Mouse (Mus musculus) lung, adult 2 months (tissue): Measurements from ENCODE around the gene C330007P06Rik. TPM values are rescaled to one million over a fixed set of nuclear protein-coding genes. Genes with fewer than 3 reads are reported as not detected.

ENCODE experiments used
- DNase-seq: peaks from one replicate; pipeline ENCODE4 v3.0.0; 2022
- H3K4me1 ChIP-seq: fragments of 200-500 bp; 2 replicates; pipeline ENCODE4 v1.6.1; 2011; ENCODE audit warnings: low read length; ENCODE audit not compliant: control insufficient read depth, insufficient read depth
- H3K4me3 ChIP-seq: fragments of 200-500 bp; replicated peaks from 2 replicates; pipeline ENCODE3; 2011; ENCODE audit warnings: low read depth, mild to moderate bottlenecking, control low read depth, low read length; ENCODE audit errors: extremely low read depth
- CTCF ChIP-seq: fragments of 200-500 bp; IDR thresholded peaks from 2 replicates; pipeline ENCODE4 v1.5.1; 2011; ENCODE audit warnings: mild to moderate bottlenecking, low read length, control low read depth; ENCODE audit not compliant: insufficient read depth
- POLR2A ChIP-seq: fragments of 200-500 bp; IDR thresholded peaks from 2 replicates; pipeline ENCODE4 v1.6.1; 2011; ENCODE audit warnings: low read depth, mild to moderate bottlenecking, control low read depth, low read length, borderline replicate concordance; ENCODE audit errors: extremely low read depth
- WGBS: fragments of 180-500 bp; shearing (Covaris S2); methylation state at CpG from one replicate; pipeline ENCODE4 v1.1.7; 2018; 5-methylcytosine and 5-hydroxymethylcytosine counted together
- polyA plus RNA-seq: library from polyadenylated mRNA; depleted of rRNA; stranded (reverse); fragments of >200 nt; gene quantifications from 2 replicates; pipeline ENCODE4 v1.2.3, GENCODE M21; 2012

C330007P06Rik gene
- polyA plus RNA-seq, 1 experiment = 22.7 TPM

DNA sequence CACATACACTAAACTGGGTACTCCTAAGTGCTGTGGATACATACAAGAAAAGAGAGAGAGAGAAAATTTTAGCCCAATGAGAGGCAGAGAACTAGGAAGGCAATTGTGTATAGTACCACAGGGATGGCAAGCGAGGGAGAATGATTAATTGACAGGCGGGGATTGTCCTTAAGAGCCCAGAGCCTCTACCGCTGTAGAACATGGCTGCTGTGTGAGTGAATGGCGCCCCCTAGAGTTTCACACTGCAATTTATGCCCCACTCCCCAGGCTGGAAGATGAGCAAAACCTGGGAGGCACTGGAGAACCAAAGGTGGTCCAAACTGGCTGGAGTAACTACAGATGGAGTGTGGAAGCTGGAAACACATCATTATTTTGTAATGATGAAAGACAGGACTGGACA is 53.7 kb downstream of the C330007P06Rik start:
- peak; percentile 37 for DNase-seq
- TF ChIP-seq POLR2A (no peak), CTCF (peak; percentile 71)
- no peak overlapping the region for H3K4me3 ChIP-seq
- no peaks in the 10 kb centered on the region for H3K4me1 ChIP-seq
- WGBS = 17% methylated on average over 4 of the region's 4 CpGs

DNA sequence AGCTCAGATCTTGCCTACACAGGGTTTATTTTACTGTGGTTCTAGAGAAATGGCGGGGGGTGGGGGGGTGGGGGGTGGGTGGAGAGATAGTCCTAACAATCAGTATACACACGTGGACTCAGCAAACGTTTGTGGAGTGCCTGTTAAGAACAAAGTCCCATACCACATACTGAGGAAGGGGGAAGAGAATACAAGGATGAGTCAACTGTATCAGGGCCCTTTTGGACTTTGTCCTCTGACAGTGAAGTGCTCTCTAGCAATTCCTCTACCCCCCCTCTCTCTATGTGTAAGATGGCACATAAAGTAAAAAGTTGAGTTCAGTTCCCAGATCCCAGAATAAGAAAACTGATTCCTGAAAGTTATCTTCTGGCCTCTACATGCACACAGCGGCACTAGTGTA is 54.3 kb downstream of the C330007P06Rik start:
- WGBS = 54% methylated on average over 4 of the region's 4 CpGs
- no peaks in the 10 kb centered on the region for H3K4me1 ChIP-seq
- TF ChIP-seq CTCF = no peak
- TF ChIP-seq POLR2A = no peak
- DNase-seq = no peak
- no peak overlapping the region for H3K4me3 ChIP-seq

DNA sequence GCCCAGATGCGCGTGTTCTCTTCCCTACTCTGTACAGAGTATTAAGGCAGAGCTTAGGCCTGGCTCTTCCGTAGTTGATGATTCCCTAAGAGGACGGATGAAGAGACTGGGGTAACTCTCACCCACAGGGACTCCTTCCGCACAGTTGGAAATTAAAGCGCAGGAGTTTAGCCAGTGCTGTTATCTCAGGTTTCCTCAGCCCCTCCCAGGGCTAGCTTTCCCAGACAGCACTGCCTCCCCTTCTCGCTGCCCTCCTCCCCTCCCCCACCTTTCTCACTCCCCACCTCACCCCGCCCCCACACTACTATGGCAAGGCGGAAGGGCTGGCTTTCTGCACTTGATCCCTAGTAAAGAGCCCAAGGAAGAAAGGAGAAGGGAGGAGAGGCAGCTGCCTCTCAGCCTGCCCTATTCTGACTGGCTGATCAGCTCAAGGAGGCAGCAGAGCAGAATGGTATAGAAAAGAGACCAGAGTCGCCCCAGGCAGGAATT is 56.9 kb downstream of the C330007P06Rik start:
- Histone ChIP-seq H3K4me3 (no peak overlapping the region), H3K4me1 (no peaks in the 10 kb centered on the region)
- WGBS = 24% methylated on average over 10 of the region's 10 CpGs
- no peak for DNase-seq
- TF ChIP-seq POLR2A (no peak), CTCF (no peak)

DNA sequence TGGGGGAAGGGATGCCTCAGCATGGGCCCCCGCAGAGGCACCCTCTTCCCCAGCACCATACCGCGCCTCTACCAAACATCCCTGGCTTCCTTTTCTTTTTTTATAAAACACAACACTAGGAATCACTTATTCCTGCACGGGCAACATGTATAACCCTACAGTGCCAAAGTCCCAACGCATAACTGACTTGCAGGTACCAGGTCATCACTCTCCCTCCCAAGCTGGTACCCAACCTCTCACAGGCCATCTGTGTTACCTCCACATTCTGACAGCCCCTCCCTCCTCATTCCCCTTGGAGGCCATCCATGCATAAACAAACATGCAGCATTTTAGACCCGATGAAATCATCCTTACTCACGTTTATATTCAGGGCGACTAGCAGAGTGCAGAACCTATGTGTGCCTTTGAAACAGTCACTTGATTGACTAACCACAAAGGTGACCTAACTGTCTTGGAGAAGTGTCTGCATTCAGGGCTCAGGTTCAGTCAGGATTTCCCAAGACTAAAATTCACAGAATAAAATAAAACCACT is 57.5 kb downstream of the C330007P06Rik start:
- Histone ChIP-seq H3K4me3 (no peak overlapping the region), H3K4me1 (no peaks in the 10 kb centered on the region)
- DNase-seq = no peak
- WGBS = 46% methylated on average over 8 of the region's 8 CpGs
- TF ChIP-seq POLR2A = no peak
- TF ChIP-seq CTCF = no peak

DNA sequence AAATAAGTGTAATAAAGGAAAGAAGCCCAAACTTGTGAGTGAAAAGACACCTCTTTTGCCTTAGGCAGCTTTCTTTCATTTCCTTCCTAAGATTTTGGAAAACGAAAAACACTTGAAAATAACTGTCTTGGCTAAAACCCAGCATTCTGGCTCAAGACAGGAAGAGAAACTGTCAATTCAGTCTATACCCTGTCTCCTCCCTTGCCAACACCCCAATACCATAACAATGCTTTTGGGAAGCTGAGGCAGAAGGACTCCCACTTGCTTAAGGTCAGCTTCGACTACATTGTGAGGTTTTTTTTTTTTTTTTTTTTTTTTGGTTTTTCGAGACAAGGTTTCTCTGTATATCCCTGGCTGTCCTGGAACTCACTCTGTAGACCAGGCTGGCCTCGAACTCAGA is 58.5 kb downstream of the C330007P06Rik start:
- DNase-seq = no peak

DNA sequence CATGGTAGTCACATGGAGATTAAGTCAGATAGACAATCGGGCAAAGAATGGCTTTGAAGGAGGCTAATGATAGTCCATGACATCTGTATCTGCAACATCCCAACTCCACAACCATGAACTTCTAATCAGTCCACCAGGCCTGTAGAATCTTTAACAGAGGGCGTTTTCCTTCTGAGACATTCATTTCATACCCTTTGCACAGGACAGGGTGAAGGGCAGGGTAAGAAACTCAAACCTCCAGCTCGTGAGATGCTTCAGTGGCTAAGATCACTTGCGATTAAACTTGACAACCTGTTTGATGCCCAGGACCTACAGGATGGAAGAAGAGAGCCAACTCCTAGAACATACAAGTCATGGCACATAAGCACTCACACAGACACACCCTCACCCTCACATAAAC is 58.9 kb downstream of the C330007P06Rik start:
- H3K4me1 ChIP-seq = no peaks in the 10 kb centered on the region
- WGBS = 84% methylated on average over 4 of the region's 4 CpGs
- TF ChIP-seq CTCF (no peak), POLR2A (no peak)
- DNase-seq = no peak
- no peak overlapping the region for H3K4me3 ChIP-seq

More for the DNA sequence above, 58.5 kb downstream of the C330007P06Rik start:
- no peaks in the 10 kb centered on the region for H3K4me1 ChIP-seq
- 53% methylated on average over 4 of the region's 4 CpGs for WGBS
- TF ChIP-seq POLR2A (no peak), CTCF (no peak)
- H3K4me3 ChIP-seq = no peak overlapping the region

DNA sequence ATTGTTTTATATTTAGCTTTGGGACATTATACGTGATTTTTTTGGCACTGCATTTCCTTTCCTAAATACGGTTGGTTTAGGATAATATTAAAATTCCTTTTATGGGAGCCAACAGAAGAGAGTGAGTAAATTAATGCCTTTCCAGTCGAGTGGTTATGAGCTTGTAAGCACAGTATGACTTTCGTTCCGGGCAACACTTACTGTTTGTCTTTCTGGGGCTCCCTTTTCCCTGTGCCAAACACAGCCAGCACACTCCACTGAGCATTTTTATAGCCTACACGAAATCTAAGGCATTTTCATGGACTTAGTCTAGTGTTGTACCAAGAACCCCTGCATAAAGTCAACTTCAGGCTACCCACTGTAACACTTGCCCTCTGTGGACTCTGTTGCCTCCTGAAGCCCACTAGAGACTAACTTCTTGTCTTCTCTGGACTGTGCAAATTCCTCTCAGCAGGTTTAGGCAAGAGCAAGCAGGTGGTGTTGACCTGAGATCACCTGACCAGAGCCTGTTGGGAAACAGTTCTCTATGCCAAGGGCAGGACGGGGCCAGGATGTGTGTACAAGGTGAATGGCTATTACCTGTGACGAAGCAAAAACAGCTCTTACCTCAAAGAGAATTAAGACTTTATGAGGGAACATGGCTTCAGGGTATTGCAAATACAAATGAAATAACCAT is 59.6 kb downstream of the C330007P06Rik start:
- 66% methylated on average over 8 of the region's 8 CpGs for WGBS
- Histone ChIP-seq H3K4me1 (no peaks in the 10 kb centered on the region), H3K4me3 (no peak overlapping the region)
- DNase-seq = no peak
- TF ChIP-seq CTCF (no peak), POLR2A (no peak)

DNA sequence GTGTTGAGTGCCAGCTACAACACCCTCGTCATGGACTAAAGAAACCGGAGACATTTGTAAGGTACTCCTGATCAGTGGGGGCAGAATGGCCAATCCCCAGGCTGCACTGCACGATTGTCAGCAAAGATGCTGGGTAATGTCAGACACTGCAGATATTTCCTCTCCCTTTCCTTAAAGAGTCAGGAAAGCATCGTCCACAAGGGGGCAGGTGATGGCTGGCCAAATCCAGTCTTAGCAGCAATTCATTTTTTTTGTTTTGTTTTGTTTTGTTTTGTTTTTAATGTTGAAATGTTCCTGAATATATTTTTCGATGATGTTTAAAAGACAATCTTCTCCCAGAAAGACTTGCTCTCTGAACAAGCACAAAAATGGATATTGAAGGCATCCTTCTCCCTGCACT is 62.5 kb downstream of the C330007P06Rik start:
- Histone ChIP-seq H3K4me3 (no peak overlapping the region), H3K4me1 (peaks cover 2% of the 10 kb centered on the region; the same call in 1 of the 2 replicates)
- WGBS = 32% methylated on average over 5 of the region's 5 CpGs
- peak; percentile 27; the same call in 1 of the 2 replicates for TF ChIP-seq CTCF
- TF ChIP-seq POLR2A = no peak
- DNase-seq = no peak

DNA sequence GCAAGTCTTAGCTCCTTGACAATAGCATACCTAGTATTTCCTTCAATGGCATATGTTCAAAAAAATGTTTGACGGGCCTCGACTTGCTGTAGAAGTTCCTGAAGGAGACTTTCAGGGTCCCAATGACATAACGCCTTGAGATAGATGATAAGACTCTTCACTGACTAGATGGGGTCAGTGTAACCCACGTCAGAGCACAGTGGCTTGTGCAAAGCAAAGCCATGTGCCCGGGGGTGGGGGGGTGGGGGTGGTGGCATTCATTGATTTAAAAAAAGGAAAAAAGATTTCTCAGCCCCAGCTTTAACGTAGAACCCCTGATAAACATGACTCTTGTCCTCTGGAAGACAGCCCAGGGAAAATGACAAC is 65.6 kb downstream of the C330007P06Rik start:
- WGBS = 51% methylated on average over 6 of the region's 6 CpGs
- no peak for TF ChIP-seq CTCF
- TF ChIP-seq POLR2A = no peak
- no peak for DNase-seq
- Histone ChIP-seq H3K4me1 (peaks cover 2% of the 10 kb centered on the region; the same call in 1 of the 2 replicates), H3K4me3 (peak overlapping the region; percentile 57)
